Mouse (Mus musculus) intestine, embryonic 16.5 days (tissue): Measurements from ENCODE around the gene Cyb5r4. TPM values are rescaled to one million over a fixed set of nuclear protein-coding genes. Genes with fewer than 3 reads are reported as not detected.
"Not testable (repeated sequence)": the region's sequence is repeated elsewhere in the genome, so short reads cannot be mapped to it uniquely, and the experiment has no call there.

Experiments
- ATAC-seq: fragments of 200-750 bp; cut with Nextera tagmentation; 2 replicates; pipeline ENCODE4 v1.8.0; 2017; ENCODE audit warnings: moderate TSS enrichment, moderate library complexity
- H3K27ac ChIP-seq: fragments of 300-500 bp; sonication (generic); 2 replicates; pipeline ENCODE4 v1.5.1; 2014; ENCODE audit warnings: mild to moderate bottlenecking, low read length
- H3K27me3 ChIP-seq: fragments of 300-500 bp; sonication (generic); replicated peaks from 2 replicates; pipeline ENCODE4 v1.6.1; 2014; ENCODE audit warnings: low read length, control low read depth, mixed read lengths; ENCODE audit not compliant: control insufficient read depth, insufficient read depth
- H3K36me3 ChIP-seq: fragments of 300-500 bp; sonication (generic); 2 replicates; pipeline ENCODE4 v1.6.1; 2014; ENCODE audit warnings: low read length, control low read depth; ENCODE audit not compliant: control insufficient read depth, insufficient read depth
- H3K4me1 ChIP-seq: fragments of 300-500 bp; sonication (generic); 2 replicates; pipeline ENCODE4 v1.6.1; 2014; ENCODE audit warnings: low read length, control low read depth, mixed read lengths; ENCODE audit not compliant: control insufficient read depth, insufficient read depth
- H3K4me2 ChIP-seq: fragments of 300-500 bp; sonication (generic); 2 replicates; pipeline ENCODE4 v1.6.1; 2014; ENCODE audit warnings: low read depth, low read length, control low read depth
- H3K4me3 ChIP-seq: fragments of 300-500 bp; sonication (generic); 2 replicates; pipeline ENCODE4 v1.5.1; 2014; ENCODE audit warnings: mild to moderate bottlenecking, low read length
- H3K9ac ChIP-seq: fragments of 300-500 bp; sonication (generic); 2 replicates; pipeline ENCODE4 v1.6.1; 2014; ENCODE audit warnings: low read depth, low read length
- H3K9me3 ChIP-seq: fragments of 300-500 bp; sonication (generic); 2 replicates; pipeline ENCODE4 v1.6.1; 2016; ENCODE audit warnings: low read length, control low read depth; ENCODE audit not compliant: control insufficient read depth
- WGBS: fragments of 180-500 bp; shearing (Covaris S2); extraction: QIAGEN DNeasy Blood & Tissue Kit; methylation state at CpG from one replicate; pipeline ENCODE4 v1.1.7; 2014; 5-methylcytosine and 5-hydroxymethylcytosine counted together
- polyA plus RNA-seq: library from polyadenylated mRNA; unstranded; fragments of >200 nt; fragmentation: Nextera tagmentation; extraction: Ambion mirVana; gene quantifications from 2 replicates; pipeline ENCODE4 v1.2.1, GENCODE M21; 2015

The Cyb5r4 gene
- polyA plus RNA-seq, 1 experiment from 2014 or later: 56.4 TPM

DNA sequence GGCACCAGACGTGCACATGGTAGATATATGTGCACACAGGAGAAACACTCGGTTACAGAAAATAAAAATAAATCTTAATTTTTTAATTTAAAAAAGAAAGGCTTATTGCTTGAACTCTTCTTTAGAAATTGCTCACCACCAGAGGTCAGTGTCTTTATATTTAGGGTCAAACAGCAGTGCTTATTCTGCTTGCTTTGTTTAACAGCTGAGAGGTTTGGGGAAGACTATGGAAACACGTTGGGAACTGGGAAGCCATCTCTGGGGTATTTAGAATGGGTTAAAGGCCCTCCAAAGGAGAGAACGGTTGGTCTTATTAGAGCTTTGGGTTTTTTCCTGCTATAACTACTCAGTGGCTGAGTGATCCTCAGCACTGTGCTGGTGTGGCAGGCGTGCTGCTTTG, 40.5 kb downstream of the Cyb5r4 start:
- Histone ChIP-seq H3K36me3 (peaks cover 3% of the 10 kb centered on the region; the same call in 1 of the 2 replicates), H3K4me3 (no peak overlapping the region), H3K9me3 (no peaks in the 10 kb centered on the region), H3K27ac (no peak overlapping the region), H3K27me3 (no peaks in the 10 kb centered on the region), H3K4me2 (no peak overlapping the region), H3K9ac (no peak overlapping the region), H3K4me1 (no peaks in the 10 kb centered on the region)
- ATAC-seq: no peak
- 77% methylated on average over 5 of the region's 5 CpGs for WGBS

DNA sequence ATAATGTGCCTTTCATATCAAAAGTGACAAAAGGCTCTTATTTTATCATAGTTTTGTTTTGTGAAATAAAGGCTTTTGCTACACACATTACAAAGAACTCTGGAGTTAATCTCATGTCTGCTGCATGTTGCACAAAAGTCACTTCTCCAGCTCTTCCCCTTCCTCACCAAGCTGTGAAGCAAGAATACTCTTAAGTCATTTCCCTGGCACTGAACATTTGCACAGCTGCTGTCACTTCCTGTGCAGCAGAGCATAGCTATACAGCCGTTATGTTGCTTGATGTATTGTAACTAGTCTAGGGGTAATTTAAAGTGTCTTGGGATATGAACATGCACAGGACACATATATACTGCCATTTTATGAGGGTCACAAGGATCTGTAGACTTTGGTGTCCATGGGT, 46.3 kb downstream of the Cyb5r4 start:
- Histone ChIP-seq H3K27ac (no peak overlapping the region), H3K9me3 (no peaks in the 10 kb centered on the region), H3K4me2 (no peak overlapping the region), H3K36me3 (peaks cover 4% of the 10 kb centered on the region; the same call in 1 of the 2 replicates), H3K4me3 (no peak overlapping the region), H3K4me1 (no peaks in the 10 kb centered on the region), H3K27me3 (no peaks in the 10 kb centered on the region), H3K9ac (no peak overlapping the region)
- WGBS: 65% methylated on average over 1 of the region's 1 CpGs
- ATAC-seq: no peak

DNA sequence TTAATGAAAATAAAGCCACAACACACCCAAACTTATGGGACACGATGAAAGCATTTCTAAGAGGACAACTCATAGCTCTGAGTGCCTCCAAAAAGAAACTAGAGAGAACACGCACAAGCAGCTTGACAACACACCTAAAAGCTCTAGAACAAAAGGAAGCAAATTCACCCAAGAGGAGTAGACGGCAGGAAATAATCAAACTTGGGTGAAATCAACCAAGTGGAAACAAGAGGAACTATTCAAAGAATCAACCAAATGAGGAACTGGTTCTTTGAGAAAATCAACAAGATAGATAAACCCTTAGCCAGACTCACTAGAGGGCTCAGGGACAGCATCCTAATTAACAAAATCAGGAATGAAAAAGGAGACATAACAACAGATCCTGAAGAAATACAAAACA, 49.8 kb downstream of the Cyb5r4 start:
- not testable (repeated sequence) for H3K27ac ChIP-seq, H3K4me1 ChIP-seq, H3K36me3 ChIP-seq, H3K4me2 ChIP-seq, H3K9ac ChIP-seq, ATAC-seq, H3K27me3 ChIP-seq, H3K9me3 ChIP-seq, H3K4me3 ChIP-seq
- WGBS: 97% methylated on average over 3 of the region's 3 CpGs

DNA sequence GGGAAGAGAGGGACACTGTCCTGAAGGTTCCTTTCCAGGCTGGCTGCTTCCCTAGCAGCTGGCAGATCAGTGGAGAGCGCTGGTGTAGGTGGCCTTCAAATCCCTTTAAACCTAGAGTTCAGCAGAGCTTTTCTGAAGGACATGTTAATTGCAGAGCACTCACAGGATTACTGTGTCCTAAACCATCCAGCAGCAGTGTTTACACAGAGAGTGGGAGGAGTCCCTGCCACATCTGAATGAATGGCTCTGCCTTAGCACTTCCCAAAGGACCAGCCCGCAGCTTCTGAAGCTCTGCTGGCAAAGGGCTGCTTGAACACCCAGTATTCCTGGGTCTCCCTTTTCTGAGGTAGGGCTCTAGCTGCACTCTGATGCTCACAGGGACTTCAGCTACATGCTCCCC, 56.1 kb downstream of the Cyb5r4 start:
- 24% methylated on average over 2 of the region's 2 CpGs for WGBS
- Histone ChIP-seq H3K9me3 (no peaks in the 10 kb centered on the region), H3K4me3 (no peak overlapping the region), H3K4me2 (no peak overlapping the region), H3K9ac (no peak overlapping the region), H3K4me1 (no peaks in the 10 kb centered on the region), H3K36me3 (no peaks in the 10 kb centered on the region), H3K27ac (no peak overlapping the region), H3K27me3 (no peaks in the 10 kb centered on the region)
- peak; percentile 48; the same call in 1 of the 2 replicates for ATAC-seq

DNA sequence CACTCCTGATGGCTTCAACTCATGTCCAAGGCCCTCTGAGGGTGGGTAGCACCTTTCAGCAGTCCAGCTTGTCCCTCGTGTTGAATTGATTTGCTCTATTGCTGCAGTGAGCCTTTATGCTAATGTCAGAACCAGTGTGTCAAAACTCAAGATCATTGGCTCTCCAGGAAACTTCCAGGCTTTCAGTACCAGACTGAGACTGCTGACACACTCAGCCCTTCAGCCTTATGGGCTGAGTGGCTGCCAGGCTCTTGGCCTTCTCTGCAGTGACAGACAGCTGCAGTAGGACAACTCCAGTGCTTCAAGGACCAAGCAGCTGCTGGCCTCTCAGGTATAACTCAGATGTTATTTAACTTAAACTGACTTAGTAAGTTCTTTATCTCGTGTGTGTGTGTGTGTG, 57.7 kb downstream of the Cyb5r4 start:
- no peaks in the 10 kb centered on the region for H3K36me3 ChIP-seq
- WGBS: 58% methylated on average over 2 of the region's 2 CpGs
- no peak for ATAC-seq
- H3K9ac ChIP-seq: no peak overlapping the region
- H3K27me3 ChIP-seq: no peaks in the 10 kb centered on the region
- H3K27ac ChIP-seq: no peak overlapping the region
- H3K4me1 ChIP-seq: no peaks in the 10 kb centered on the region
- no peaks in the 10 kb centered on the region for H3K9me3 ChIP-seq
- no peak overlapping the region for H3K4me2 ChIP-seq
- H3K4me3 ChIP-seq: no peak overlapping the region

DNA sequence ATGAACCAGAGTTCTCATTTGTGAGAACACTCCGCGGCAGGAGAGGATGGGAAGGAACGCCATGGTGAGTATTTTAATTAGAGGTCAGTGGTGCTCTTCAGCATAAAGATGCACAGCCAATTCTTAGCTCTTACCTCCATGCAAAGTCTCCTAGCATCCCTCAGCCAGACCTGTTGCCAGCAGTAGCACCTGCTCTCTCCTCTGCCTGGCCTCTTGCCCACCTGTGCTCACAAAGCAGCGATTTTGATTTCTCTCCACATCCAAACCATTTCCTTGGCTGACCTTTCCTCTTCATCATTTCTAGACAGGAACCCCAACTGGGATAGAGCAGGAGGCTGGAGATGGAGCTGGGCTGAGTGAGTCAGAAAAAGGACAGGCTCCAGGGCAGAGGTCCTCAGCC, 65.2 kb downstream of the Cyb5r4 start:
- ATAC-seq: no peak
- H3K9me3 ChIP-seq: no peaks in the 10 kb centered on the region
- no peak overlapping the region for H3K4me3 ChIP-seq
- no peak overlapping the region for H3K27ac ChIP-seq
- H3K9ac ChIP-seq: no peak overlapping the region
- H3K27me3 ChIP-seq: no peaks in the 10 kb centered on the region
- no peak overlapping the region for H3K4me2 ChIP-seq
- 87% methylated on average over 4 of the region's 4 CpGs for WGBS
- no peaks in the 10 kb centered on the region for H3K4me1 ChIP-seq
- H3K36me3 ChIP-seq: no peaks in the 10 kb centered on the region

DNA sequence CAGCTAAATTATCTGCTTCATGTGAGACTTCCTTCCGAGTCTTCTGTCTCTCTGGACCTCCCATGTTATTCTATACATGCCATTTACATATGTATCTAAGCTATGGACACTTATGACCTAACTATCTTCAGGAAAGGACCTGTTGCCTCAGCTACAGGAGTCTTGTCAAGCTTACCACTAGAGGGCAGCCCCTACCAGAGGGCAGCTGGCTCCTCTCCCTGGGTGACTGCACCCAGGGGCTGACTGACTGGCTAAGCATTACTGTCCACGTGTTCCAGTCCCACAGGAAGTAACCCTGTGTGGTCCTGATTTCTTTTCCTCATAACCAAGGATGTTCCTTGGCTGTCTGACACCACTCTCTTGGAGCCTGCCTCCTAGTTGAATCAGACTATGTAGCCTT, 76.2 kb downstream of the Cyb5r4 start:
- ATAC-seq: no peak
- Histone ChIP-seq H3K9me3 (no peaks in the 10 kb centered on the region), H3K27ac (no peak overlapping the region), H3K27me3 (no peaks in the 10 kb centered on the region), H3K4me3 (no peak overlapping the region), H3K4me2 (no peak overlapping the region), H3K36me3 (no peaks in the 10 kb centered on the region), H3K4me1 (no peaks in the 10 kb centered on the region), H3K9ac (no peak overlapping the region)
- 57% methylated on average over 2 of the region's 2 CpGs for WGBS

DNA sequence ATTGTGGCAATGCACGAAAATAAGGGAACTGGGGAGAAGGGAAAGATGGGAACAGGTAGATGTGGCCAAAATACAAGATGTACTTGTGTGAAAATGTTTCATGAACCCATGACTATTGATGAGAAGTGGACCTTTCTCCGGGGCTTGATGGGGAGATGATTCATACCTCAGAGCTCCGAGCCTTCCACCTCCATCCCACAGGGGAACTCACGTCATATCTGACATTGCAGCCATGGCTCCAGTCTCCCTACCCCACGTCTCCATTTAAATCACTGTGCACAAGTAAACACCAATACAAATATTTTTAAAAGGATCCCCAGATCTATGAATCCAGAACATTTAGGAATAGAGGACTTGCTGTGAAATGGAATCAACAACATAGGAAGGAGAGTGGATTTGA, 93.2 kb downstream of the Cyb5r4 start:
- Histone ChIP-seq H3K9me3 (no peaks in the 10 kb centered on the region), H3K4me2 (no peak overlapping the region), H3K4me3 (no peak overlapping the region), H3K36me3 (no peaks in the 10 kb centered on the region), H3K4me1 (no peaks in the 10 kb centered on the region), H3K27me3 (no peaks in the 10 kb centered on the region), H3K9ac (no peak overlapping the region), H3K27ac (no peak overlapping the region)
- WGBS: 69% methylated on average over 5 of the region's 5 CpGs
- ATAC-seq: no peak

DNA sequence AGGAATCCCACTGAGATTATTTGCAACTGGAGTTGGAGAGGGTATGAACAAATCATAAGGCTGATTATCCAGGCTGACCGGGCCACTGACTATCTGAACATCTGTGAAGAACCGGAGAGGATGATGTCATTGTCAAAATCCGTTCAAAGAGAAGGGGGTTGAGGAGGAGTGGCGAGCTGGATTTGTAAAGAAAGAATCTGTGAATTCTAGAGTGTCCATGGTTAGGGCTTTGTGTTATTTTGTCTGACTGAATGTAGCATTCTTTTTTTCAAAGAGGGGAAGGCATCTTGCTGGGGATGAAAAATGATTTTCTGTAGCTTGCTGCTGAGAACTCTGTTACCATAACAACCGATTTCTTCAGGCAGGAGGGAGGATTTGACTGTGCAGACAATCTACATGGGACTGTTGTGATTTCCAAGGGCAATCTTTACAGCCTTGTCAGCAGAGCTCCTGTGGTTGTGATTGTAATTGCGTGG, 93.7 kb downstream of the Cyb5r4 start:
- no peaks in the 10 kb centered on the region for H3K27me3 ChIP-seq
- H3K36me3 ChIP-seq: no peaks in the 10 kb centered on the region
- H3K4me3 ChIP-seq: no peak overlapping the region
- ATAC-seq: no peak
- no peak overlapping the region for H3K9ac ChIP-seq
- no peak overlapping the region for H3K4me2 ChIP-seq
- H3K9me3 ChIP-seq: no peaks in the 10 kb centered on the region
- WGBS: 44% methylated on average over 6 of the region's 6 CpGs
- H3K27ac ChIP-seq: no peak overlapping the region
- H3K4me1 ChIP-seq: no peaks in the 10 kb centered on the region

DNA sequence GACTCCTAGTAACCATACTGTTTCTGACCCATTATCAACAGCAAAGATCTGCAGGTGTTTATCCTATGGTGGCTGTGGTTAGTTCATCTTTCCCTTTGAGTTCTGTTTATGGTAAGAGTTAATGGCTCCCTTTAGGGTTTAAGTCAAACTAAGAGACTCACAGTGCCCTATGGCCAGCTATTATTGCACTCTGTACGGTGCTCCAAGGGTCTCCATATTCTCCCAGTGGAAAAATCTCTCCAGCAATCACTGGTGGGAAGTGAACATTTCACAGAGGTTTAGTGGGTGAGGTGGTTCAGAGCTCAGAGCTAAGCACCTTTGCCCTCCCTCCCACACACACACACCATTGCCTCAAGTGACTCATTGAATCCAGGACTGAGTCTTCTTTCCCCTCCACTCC, 94.2 kb downstream of the Cyb5r4 start:
- ATAC-seq: no peak
- H3K9ac ChIP-seq: no peak overlapping the region
- WGBS: 69% methylated on average over 1 of the region's 1 CpGs

More for the DNA sequence above, 94.2 kb downstream of the Cyb5r4 start:
- H3K9me3 ChIP-seq: no peaks in the 10 kb centered on the region
- no peaks in the 10 kb centered on the region for H3K4me1 ChIP-seq
- no peak overlapping the region for H3K4me3 ChIP-seq
- no peaks in the 10 kb centered on the region for H3K36me3 ChIP-seq
- no peaks in the 10 kb centered on the region for H3K27me3 ChIP-seq
- H3K27ac ChIP-seq: no peak overlapping the region
- no peak overlapping the region for H3K4me2 ChIP-seq
